Mouse (Mus musculus) erythroblast, embryonic 14.5 days (primary cell): ENCODE measurements around the gene Cdk6. TPM values are rescaled to one million over a fixed set of nuclear protein-coding genes. Genes with fewer than 3 reads are reported as not detected.

ENCODE experiments used
- H3K27me3 ChIP-seq: 2 replicates; pipeline ENCODE4 v1.6.1; 2012; ENCODE audit warnings: inconsistent platforms; ENCODE audit not compliant: control insufficient read depth
- H3K36me3 ChIP-seq: 2 replicates; pipeline ENCODE4 v1.6.1; 2012; ENCODE audit warnings: mild to moderate bottlenecking, inconsistent platforms; ENCODE audit not compliant: control insufficient read depth
- H3K4me1 ChIP-seq: 2 replicates; pipeline ENCODE4 v1.6.1; 2012; ENCODE audit warnings: inconsistent platforms; ENCODE audit not compliant: control insufficient read depth
- H3K4me3 ChIP-seq: replicated peaks from 2 replicates; pipeline ENCODE3; 2012; ENCODE audit warnings: moderate library complexity, mild to moderate bottlenecking, inconsistent platforms
- H3K9me3 ChIP-seq: 2 replicates; pipeline ENCODE4 v1.6.1; 2012; ENCODE audit warnings: low read length, inconsistent platforms, mixed read lengths; ENCODE audit not compliant: control insufficient read depth
- GATA1 ChIP-seq: IDR thresholded peaks from 2 replicates; pipeline ENCODE4 v1.6.1; 2012; ENCODE audit warnings: low read length, inconsistent platforms, mixed read lengths
- TAL1 ChIP-seq: IDR thresholded peaks from 3 replicates; pipeline ENCODE4 v1.6.1; 2012; ENCODE audit warnings: low read length, inconsistent platforms, mixed read lengths
- polyA plus RNA-seq: library from polyadenylated mRNA; stranded (reverse); fragments of >175 nt; gene quantifications from 2 replicates; pipeline ENCODE4 v1.2.3, GENCODE M21; 2012

Cdk6 gene
- polyA plus RNA-seq, 1 experiment = 0.03 TPM

- TF ChIP-seq TAL1 = no peak
- TF ChIP-seq GATA1 = no peak
- no peaks in the 10 kb centered on the region for H3K36me3 ChIP-seq
- H3K9me3 ChIP-seq = no peaks in the 10 kb centered on the region
- no peak overlapping the region for H3K4me3 ChIP-seq
- H3K27me3 ChIP-seq = no peaks in the 10 kb centered on the region
- peaks cover 6% of the 10 kb centered on the region for H3K4me1 ChIP-seq
Observed at GRCm38 (mm10) chr5:3501564-3502001, 160.3 kb downstream of the Cdk6 start.

GRCm38 (mm10) chr5:3502610-3503350 is 161.5 kb downstream of the Cdk6 start:
- peaks cover 2% of the 10 kb centered on the region; the same call in 1 of the 2 replicates for H3K36me3 ChIP-seq
- no peaks in the 10 kb centered on the region for H3K27me3 ChIP-seq
- H3K9me3 ChIP-seq = no peaks in the 10 kb centered on the region
- no peak overlapping the region for H3K4me3 ChIP-seq
- H3K4me1 ChIP-seq = peaks cover 4% of the 10 kb centered on the region
- TF ChIP-seq TAL1 (no peak), GATA1 (no peak)

GRCm38 (mm10) chr5:3503373-3503772 is 162.1 kb downstream of the Cdk6 start:
- no peak for TF ChIP-seq TAL1
- TF ChIP-seq GATA1 = no peak
- H3K27me3 ChIP-seq = no peaks in the 10 kb centered on the region
- H3K36me3 ChIP-seq = peaks cover 2% of the 10 kb centered on the region; the same call in 1 of the 2 replicates
- peaks cover 4% of the 10 kb centered on the region for H3K4me1 ChIP-seq
- no peaks in the 10 kb centered on the region for H3K9me3 ChIP-seq
- no peak overlapping the region for H3K4me3 ChIP-seq

GRCm38 (mm10) chr5:3503836-3504323 is 162.6 kb downstream of the Cdk6 start:
- Histone ChIP-seq H3K4me1 (peaks cover 4% of the 10 kb centered on the region), H3K27me3 (no peaks in the 10 kb centered on the region), H3K36me3 (peaks cover 2% of the 10 kb centered on the region; the same call in 1 of the 2 replicates), H3K4me3 (no peak overlapping the region), H3K9me3 (no peaks in the 10 kb centered on the region)
- TF ChIP-seq GATA1 (no peak), TAL1 (no peak)

GRCm38 (mm10) chr5:3504453-3504852 is 163.2 kb downstream of the Cdk6 start:
- Histone ChIP-seq H3K36me3 (peaks cover 2% of the 10 kb centered on the region; the same call in 1 of the 2 replicates), H3K27me3 (no peaks in the 10 kb centered on the region), H3K4me3 (no peak overlapping the region), H3K9me3 (no peaks in the 10 kb centered on the region), H3K4me1 (peaks cover 4% of the 10 kb centered on the region)
- TF ChIP-seq GATA1 (no peak), TAL1 (no peak)

GRCm38 (mm10) chr5:3505553-3505952 is 164.3 kb downstream of the Cdk6 start:
- no peak for TF ChIP-seq GATA1
- no peak for TF ChIP-seq TAL1
- Histone ChIP-seq H3K4me3 (no peak overlapping the region), H3K9me3 (no peaks in the 10 kb centered on the region), H3K4me1 (peaks cover 4% of the 10 kb centered on the region), H3K36me3 (peaks cover 2% of the 10 kb centered on the region; the same call in 1 of the 2 replicates), H3K27me3 (no peaks in the 10 kb centered on the region)

GRCm38 (mm10) chr5:3508480-3509381 is 167.4 kb downstream of the Cdk6 start:
- H3K4me3 ChIP-seq = no peak overlapping the region
- H3K9me3 ChIP-seq = no peaks in the 10 kb centered on the region
- peaks cover 2% of the 10 kb centered on the region; the same call in 1 of the 2 replicates for H3K36me3 ChIP-seq
- no peaks in the 10 kb centered on the region for H3K27me3 ChIP-seq
- TF ChIP-seq GATA1 (no peak), TAL1 (no peak)
- H3K4me1 ChIP-seq = peaks cover 7% of the 10 kb centered on the region

GRCm38 (mm10) chr5:3509503-3509902 is 168.2 kb downstream of the Cdk6 start:
- Histone ChIP-seq H3K36me3 (peaks cover 2% of the 10 kb centered on the region; the same call in 1 of the 2 replicates), H3K4me3 (no peak overlapping the region), H3K4me1 (peaks cover 14% of the 10 kb centered on the region), H3K27me3 (no peaks in the 10 kb centered on the region), H3K9me3 (no peaks in the 10 kb centered on the region)
- TF ChIP-seq TAL1 (no peak), GATA1 (no peak)

GRCm38 (mm10) chr5:3511097-3511795 is 170.0 kb downstream of the Cdk6 start:
- H3K36me3 ChIP-seq = peaks cover 6% of the 10 kb centered on the region
- TF ChIP-seq GATA1 (no peak), TAL1 (no peak)
- no peak overlapping the region for H3K4me3 ChIP-seq
- no peaks in the 10 kb centered on the region for H3K9me3 ChIP-seq
- peaks cover 26% of the 10 kb centered on the region for H3K4me1 ChIP-seq
- no peaks in the 10 kb centered on the region for H3K27me3 ChIP-seq
